Mouse (Mus musculus): ENCODE measurements around the gene Fbxo7.

DNA sequence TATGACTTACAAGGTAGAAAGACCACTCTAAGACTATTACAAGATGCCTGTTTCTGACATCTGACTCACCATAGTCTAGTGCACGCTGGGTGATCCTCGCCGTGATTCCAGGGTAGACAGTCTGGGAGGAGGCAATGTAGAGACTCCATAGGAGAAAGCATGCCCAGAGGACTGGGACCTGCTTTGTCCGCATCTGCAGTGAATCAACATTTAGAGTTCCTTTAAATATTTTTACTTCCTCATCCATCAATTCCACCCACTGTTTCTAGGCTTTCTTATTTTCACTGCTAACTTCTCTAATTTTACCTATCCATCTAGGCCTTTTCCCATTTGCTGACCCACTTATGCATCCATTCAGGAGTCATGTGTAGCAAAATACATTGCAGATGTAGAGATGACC is 21.3 kb upstream of the Fbxo7 start:
- no peak for TF ChIP-seq POLR2A (IDR thresholded peaks at IDR 0.05; ENCODE audit: extremely low read depth, insufficient read depth, low read length)
- TF ChIP-seq CTCF (IDR thresholded peaks at IDR 0.05; ENCODE audit: extremely low read depth, insufficient read depth, low read length): no peak
